Mouse (Mus musculus) liver, embryonic 15.5 days (tissue): ENCODE data around the gene Adamtsl1. TPM values are rescaled to one million over a fixed set of nuclear protein-coding genes. Genes with fewer than 3 reads are reported as not detected.

Experiments
- ATAC-seq: fragments of 200-750 bp; cut with Nextera tagmentation; 2 replicates; pipeline ENCODE4 v1.8.0; 2017; ENCODE audit warnings: moderate number of reproducible peaks, mild to moderate bottlenecking, moderate library complexity; ENCODE audit not compliant: insufficient read depth
- H3K27ac ChIP-seq: fragments of 300-500 bp; sonication (generic); replicated peaks from 2 replicates; pipeline ENCODE4 v1.5.1; 2015; ENCODE audit warnings: mild to moderate bottlenecking, inconsistent platforms
- H3K27me3 ChIP-seq: fragments of 300-500 bp; sonication (generic); 2 replicates; pipeline ENCODE4 v1.6.1; 2015; ENCODE audit warnings: mild to moderate bottlenecking, inconsistent platforms
- H3K36me3 ChIP-seq: fragments of 300-500 bp; sonication (generic); replicated peaks from 2 replicates; pipeline ENCODE4 v1.6.1; 2015; ENCODE audit warnings: moderate library complexity, mild to moderate bottlenecking, inconsistent platforms
- H3K4me1 ChIP-seq: fragments of 300-500 bp; sonication (generic); replicated peaks from 2 replicates; pipeline ENCODE4 v1.6.1; 2015; ENCODE audit warnings: inconsistent platforms
- H3K4me2 ChIP-seq: fragments of 300-500 bp; sonication (generic); 2 replicates; pipeline ENCODE4 v1.6.1; 2015; ENCODE audit warnings: moderate library complexity, mild to moderate bottlenecking, inconsistent platforms
- H3K4me3 ChIP-seq: fragments of 300-500 bp; sonication (generic); replicated peaks from 2 replicates; pipeline ENCODE4 v1.5.1; 2015; ENCODE audit warnings: mild to moderate bottlenecking, inconsistent platforms
- H3K9ac ChIP-seq: fragments of 300-500 bp; sonication (generic); 2 replicates; pipeline ENCODE4 v1.6.1; 2015; ENCODE audit warnings: moderate library complexity, mild to moderate bottlenecking, inconsistent platforms
- H3K9me3 ChIP-seq: fragments of 300-500 bp; sonication (generic); replicated peaks from 2 replicates; pipeline ENCODE4 v1.6.1; 2016; ENCODE audit warnings: inconsistent platforms
- WGBS: fragments of 180-500 bp; shearing (Covaris S2); methylation state at CpG from one replicate; pipeline ENCODE4 v1.1.7; 2015; ENCODE audit warnings: mixed read lengths; ENCODE audit not compliant: insufficient replicate concordance; 5-methylcytosine and 5-hydroxymethylcytosine counted together
- polyA plus RNA-seq: library from polyadenylated mRNA; unstranded; fragments of >200 nt; fragmentation: Nextera tagmentation; extraction: Ambion mirVana; gene quantifications from 2 replicates; pipeline ENCODE4 v1.2.1, GENCODE M21; 2015

The Adamtsl1 gene
- polyA plus RNA-seq, 1 experiment from 2014 or later = 0.47 TPM

DNA sequence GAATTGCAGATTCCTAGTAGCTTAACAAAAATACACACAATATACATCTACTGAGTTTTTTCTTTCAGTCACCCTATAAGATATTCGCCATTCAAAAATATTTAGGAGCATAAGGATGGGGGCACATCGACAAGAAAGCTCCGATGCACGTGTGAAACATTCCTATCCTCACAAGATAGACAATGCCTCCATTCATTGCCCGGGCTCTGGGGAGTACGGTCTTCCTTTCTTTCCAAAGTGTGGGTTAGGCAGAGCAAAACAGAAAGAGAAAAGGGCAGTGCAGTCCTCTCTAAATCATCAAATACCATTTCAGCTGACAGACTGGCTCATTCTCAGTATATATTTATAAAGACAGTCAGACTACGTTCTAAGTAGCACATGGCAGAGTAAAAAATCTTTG is 332.0 kb downstream of the Adamtsl1 start:
- no peaks in the 10 kb centered on the region for H3K27me3 ChIP-seq
- ATAC-seq = no peak
- no peaks in the 10 kb centered on the region for H3K36me3 ChIP-seq
- no peak overlapping the region for H3K27ac ChIP-seq
- no peak overlapping the region for H3K4me3 ChIP-seq
- no peaks in the 10 kb centered on the region for H3K4me1 ChIP-seq
- no peak overlapping the region for H3K9ac ChIP-seq
- no peaks in the 10 kb centered on the region for H3K9me3 ChIP-seq
- 60% methylated on average over 7 of the region's 7 CpGs for WGBS
- H3K4me2 ChIP-seq = no peak overlapping the region

DNA sequence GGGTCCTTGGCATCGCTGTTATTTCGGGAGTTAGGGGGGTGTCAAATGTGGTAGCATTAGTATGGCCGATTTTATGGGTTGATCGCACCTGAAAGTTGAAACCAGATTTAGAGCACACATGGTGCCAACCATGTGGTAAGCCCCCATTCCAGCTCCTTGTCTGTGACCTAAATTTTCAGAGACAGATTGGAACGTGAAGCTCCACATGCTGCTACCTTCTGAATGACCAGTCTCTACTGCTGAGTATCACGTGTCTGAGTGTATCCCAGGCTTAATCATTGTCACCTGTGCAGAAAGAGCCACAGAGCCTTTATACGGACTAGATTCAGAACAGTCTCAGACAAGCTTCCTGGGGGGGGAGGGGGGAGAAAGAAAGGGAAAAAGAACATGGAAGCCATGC is 339.4 kb downstream of the Adamtsl1 start:
- WGBS = 61% methylated on average over 7 of the region's 7 CpGs
- no peak overlapping the region for H3K4me3 ChIP-seq
- no peak overlapping the region for H3K27ac ChIP-seq
- H3K9me3 ChIP-seq = no peaks in the 10 kb centered on the region
- no peaks in the 10 kb centered on the region for H3K4me1 ChIP-seq
- H3K36me3 ChIP-seq = no peaks in the 10 kb centered on the region
- H3K27me3 ChIP-seq = no peaks in the 10 kb centered on the region
- H3K4me2 ChIP-seq = no peak overlapping the region
- ATAC-seq = no peak
- no peak overlapping the region for H3K9ac ChIP-seq

DNA sequence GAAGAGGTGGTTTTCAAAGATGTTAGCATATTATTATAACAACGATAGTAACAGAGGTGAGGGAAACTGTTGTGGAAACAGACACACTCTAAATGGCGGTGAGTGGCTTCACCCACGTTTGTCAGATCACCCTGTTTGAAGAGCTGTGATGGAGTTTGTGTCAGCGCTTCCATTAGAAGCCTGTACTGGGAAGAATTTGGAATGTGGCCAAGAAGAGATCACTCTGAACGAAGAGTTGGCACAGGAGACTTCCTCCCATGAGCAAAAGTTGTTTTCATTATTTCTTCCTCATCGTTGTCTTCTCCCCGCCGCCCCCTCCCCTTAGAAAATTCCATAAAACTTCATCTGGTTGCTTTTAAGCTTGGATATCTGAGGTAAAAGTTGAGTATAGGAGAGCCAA is 340.5 kb downstream of the Adamtsl1 start:
- no peak for ATAC-seq
- no peak overlapping the region for H3K4me3 ChIP-seq
- H3K9me3 ChIP-seq = no peaks in the 10 kb centered on the region
- no peak overlapping the region for H3K27ac ChIP-seq
- H3K9ac ChIP-seq = no peak overlapping the region
- H3K36me3 ChIP-seq = no peaks in the 10 kb centered on the region
- WGBS = 68% methylated on average over 8 of the region's 8 CpGs
- H3K27me3 ChIP-seq = no peaks in the 10 kb centered on the region
- no peaks in the 10 kb centered on the region for H3K4me1 ChIP-seq
- no peak overlapping the region for H3K4me2 ChIP-seq

DNA sequence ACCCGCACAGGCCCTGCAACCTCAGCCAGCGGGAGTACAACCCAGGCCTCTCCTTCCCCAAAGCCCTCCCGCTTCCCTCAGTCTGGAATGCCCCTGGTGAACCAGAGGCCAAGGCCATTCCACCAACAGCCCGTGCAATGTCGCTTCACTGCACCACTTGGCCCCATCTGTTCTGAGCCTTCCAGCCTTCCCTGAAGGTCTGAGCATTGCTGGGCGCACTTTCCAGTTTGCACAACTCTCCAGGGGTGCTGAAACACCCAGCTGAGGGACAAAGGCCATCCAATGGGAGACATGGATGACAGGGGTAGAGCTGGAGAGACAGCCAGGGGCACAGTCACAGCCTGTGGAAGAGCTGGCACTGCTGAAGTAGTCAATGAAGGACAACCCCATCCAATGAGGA is 365.4 kb downstream of the Adamtsl1 start:
- WGBS = 51% methylated on average over 6 of the region's 6 CpGs
- ATAC-seq = no peak

DNA sequence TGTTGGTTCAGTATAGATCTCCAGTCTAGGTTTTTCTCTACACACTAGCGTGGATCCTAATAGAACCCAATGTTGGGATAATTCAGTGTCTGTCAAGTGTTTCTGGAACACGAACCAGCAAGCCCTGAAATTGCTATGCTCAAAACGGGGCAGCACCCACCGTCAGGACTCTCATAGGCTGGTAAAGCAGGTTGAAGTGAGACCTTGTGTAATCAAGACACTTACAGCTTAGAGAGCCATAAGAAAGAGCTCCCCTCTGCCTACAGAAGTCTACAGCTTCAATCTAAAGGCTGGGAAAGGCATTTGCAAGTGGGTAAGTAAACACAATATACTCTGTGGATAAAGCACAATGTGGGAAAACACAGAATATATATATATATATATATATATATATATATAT is 367.3 kb downstream of the Adamtsl1 start:
- WGBS = 65% methylated on average over 4 of the region's 4 CpGs
- ATAC-seq = no peak

More for the DNA sequence above, 365.4 kb downstream of the Adamtsl1 start:
- Histone ChIP-seq H3K4me2 (no peak overlapping the region), H3K27me3 (no peaks in the 10 kb centered on the region), H3K4me1 (no peaks in the 10 kb centered on the region), H3K9ac (no peak overlapping the region), H3K4me3 (no peak overlapping the region), H3K36me3 (no peaks in the 10 kb centered on the region), H3K9me3 (no peaks in the 10 kb centered on the region), H3K27ac (no peak overlapping the region)

DNA sequence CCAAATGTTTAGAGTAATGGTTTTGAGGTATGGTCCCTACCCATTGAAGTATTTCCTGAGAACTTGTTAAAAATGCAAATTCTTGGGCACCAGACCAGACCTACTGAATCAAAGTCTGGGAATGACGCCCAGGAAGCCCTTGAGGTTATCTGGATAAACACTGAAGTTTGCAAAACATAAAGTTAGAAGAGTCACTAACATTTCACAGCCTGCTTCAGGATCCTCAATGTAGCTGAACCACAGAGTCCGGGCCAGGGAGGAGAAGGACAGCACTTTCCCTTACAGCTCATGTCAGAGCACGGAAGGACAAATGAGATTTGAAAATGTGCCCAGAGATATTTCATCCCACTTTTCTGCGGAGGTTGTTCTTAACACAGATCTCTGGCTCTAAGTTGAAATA is 370.1 kb downstream of the Adamtsl1 start:
- Histone ChIP-seq H3K27me3 (no peaks in the 10 kb centered on the region), H3K4me2 (no peak overlapping the region), H3K36me3 (no peaks in the 10 kb centered on the region), H3K4me3 (no peak overlapping the region), H3K9ac (no peak overlapping the region), H3K9me3 (no peaks in the 10 kb centered on the region), H3K27ac (no peak overlapping the region), H3K4me1 (no peaks in the 10 kb centered on the region)
- no peak for ATAC-seq
- 59% methylated on average over 4 of the region's 4 CpGs for WGBS

More for the DNA sequence above, 367.3 kb downstream of the Adamtsl1 start:
- no peak overlapping the region for H3K27ac ChIP-seq
- H3K27me3 ChIP-seq = no peaks in the 10 kb centered on the region
- H3K9ac ChIP-seq = no peak overlapping the region
- no peaks in the 10 kb centered on the region for H3K4me1 ChIP-seq
- no peak overlapping the region for H3K4me2 ChIP-seq
- no peaks in the 10 kb centered on the region for H3K36me3 ChIP-seq
- H3K9me3 ChIP-seq = no peaks in the 10 kb centered on the region
- no peak overlapping the region for H3K4me3 ChIP-seq

DNA sequence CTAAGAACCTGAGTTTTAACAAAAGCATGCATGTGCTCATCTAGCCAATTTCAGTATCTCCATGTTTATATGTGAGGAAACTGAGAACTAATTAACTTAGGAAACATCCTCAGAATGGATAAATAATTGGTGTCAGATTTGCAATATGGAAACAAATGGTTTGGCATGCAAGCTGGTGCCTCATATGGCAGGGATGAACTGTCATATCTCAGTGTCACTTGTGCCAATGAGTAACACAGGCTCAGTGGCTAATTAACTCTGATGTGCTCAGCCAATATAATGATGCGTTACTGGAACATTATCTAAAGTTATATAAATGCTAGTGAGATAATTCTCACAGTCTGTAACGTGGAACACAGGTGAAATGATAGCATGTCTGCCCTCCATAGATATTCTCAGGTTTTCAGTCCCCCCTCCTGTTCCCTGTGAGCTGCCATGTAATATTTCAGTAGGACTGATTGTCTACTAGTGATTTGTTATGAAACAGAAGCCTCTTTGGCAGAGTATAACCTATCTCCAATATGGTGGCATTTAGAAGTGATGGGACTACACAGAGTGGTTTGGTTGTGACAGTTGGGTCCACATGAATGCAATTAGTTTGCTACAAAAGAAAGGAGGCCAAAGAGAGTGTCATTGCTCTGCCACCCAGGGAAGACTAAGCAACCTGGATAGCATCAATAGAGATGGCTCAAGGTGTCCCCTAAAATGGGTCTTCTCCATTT is 376.1 kb downstream of the Adamtsl1 start:
- Histone ChIP-seq H3K9ac (no peak overlapping the region), H3K27me3 (no peaks in the 10 kb centered on the region), H3K4me2 (no peak overlapping the region), H3K9me3 (no peaks in the 10 kb centered on the region), H3K36me3 (no peaks in the 10 kb centered on the region), H3K4me3 (no peak overlapping the region), H3K4me1 (no peaks in the 10 kb centered on the region), H3K27ac (no peak overlapping the region)
- 48% methylated on average over 2 of the region's 2 CpGs for WGBS
- no peak for ATAC-seq

DNA sequence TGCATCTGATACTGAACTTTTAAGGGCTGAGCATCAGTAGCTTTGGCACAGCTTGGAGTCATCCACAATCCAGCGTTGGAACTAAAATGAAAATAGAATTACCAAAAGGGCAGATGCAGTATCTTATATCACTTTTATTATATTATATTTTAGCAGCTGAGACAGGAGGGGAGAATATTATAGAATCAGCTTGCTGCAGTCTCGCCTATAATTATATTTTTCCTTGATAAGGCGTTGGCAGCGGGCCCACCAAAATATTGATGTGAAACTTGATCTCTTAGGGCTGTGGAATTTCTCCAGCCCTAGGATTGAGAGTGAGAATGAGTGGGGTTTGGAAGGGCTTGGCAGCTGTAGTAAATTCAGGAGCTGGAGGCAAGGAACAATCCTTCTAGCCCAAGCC is 387.3 kb downstream of the Adamtsl1 start:
- H3K27me3 ChIP-seq = no peaks in the 10 kb centered on the region
- H3K4me2 ChIP-seq = no peak overlapping the region
- no peaks in the 10 kb centered on the region for H3K9me3 ChIP-seq
- no peak overlapping the region for H3K27ac ChIP-seq
- H3K9ac ChIP-seq = no peak overlapping the region
- H3K4me1 ChIP-seq = no peaks in the 10 kb centered on the region
- 59% methylated on average over 4 of the region's 4 CpGs for WGBS
- no peaks in the 10 kb centered on the region for H3K36me3 ChIP-seq
- ATAC-seq = no peak
- no peak overlapping the region for H3K4me3 ChIP-seq

DNA sequence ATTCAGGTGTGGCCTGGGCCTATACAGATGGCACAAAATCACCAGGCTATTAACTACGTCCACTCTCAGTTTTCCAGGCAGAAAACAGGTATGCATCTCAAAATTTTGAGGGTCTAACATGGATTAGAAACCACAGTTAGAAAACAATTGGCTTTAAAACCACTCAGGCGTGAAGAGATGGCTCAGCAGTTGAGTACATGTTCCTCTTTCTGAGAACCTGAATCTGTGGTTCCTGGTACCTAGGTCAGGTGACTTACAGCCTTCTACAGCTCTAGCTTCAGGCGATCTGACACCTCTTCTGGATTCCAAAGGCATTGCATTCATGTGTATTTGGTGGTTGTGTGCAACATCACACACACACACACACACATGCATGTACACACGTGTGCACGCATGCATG is 390.2 kb downstream of the Adamtsl1 start:
- Histone ChIP-seq H3K4me2 (no peak overlapping the region), H3K27me3 (no peaks in the 10 kb centered on the region), H3K36me3 (no peaks in the 10 kb centered on the region), H3K4me3 (no peak overlapping the region), H3K9ac (no peak overlapping the region), H3K27ac (no peak overlapping the region), H3K4me1 (no peaks in the 10 kb centered on the region), H3K9me3 (no peaks in the 10 kb centered on the region)
- no peak for ATAC-seq
- WGBS = 56% methylated on average over 5 of the region's 5 CpGs

DNA sequence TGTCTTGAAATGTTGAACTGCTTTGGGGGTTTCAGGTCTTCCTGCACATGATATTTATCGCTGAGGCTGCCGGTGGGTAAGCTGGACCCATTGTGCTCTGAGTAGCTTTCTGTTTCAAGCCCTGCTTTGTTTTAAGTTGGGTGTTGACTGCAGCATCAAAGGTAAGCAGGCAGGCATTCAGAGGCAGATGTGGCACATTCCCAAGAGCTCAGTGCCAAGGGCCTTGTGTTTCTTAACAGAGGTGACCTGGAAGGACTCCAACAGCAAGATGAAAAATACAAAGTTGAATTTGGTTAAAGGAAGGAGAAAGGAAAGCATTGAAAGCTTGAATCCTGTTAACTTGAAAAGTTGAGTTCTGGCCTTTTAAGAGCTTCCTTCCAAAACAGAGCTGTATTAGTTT is 402.1 kb downstream of the Adamtsl1 start:
- Histone ChIP-seq H3K4me1 (no peaks in the 10 kb centered on the region), H3K9ac (no peak overlapping the region), H3K4me2 (no peak overlapping the region), H3K4me3 (no peak overlapping the region), H3K27ac (no peak overlapping the region), H3K36me3 (no peaks in the 10 kb centered on the region), H3K9me3 (no peaks in the 10 kb centered on the region), H3K27me3 (no peaks in the 10 kb centered on the region)
- no peak for ATAC-seq
- WGBS = 59% methylated on average over 2 of the region's 2 CpGs

DNA sequence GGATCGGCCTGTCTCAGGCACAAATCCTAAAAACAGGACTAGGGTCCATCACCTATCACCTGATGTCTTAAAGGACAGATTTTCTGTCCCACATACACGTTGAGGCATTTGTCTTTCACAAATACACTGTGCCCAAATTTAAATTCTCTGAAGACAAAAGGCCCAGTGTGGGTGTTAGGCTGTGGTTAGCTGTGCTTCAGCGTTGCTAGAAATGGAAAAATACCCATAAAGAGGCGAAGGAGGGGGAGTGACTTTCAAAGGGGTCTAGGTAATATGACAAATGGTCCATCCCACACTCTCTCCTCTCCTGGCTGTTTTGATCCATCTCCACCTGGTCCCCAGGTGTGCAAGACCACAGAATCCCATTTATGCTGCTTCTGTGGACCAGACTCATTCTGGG is 404.4 kb downstream of the Adamtsl1 start:
- Histone ChIP-seq H3K4me2 (no peak overlapping the region), H3K9ac (no peak overlapping the region), H3K36me3 (no peaks in the 10 kb centered on the region), H3K4me1 (no peaks in the 10 kb centered on the region), H3K4me3 (no peak overlapping the region), H3K27me3 (no peaks in the 10 kb centered on the region), H3K27ac (no peak overlapping the region), H3K9me3 (no peaks in the 10 kb centered on the region)
- no peak for ATAC-seq
- WGBS = 53% methylated on average over 4 of the region's 4 CpGs

DNA sequence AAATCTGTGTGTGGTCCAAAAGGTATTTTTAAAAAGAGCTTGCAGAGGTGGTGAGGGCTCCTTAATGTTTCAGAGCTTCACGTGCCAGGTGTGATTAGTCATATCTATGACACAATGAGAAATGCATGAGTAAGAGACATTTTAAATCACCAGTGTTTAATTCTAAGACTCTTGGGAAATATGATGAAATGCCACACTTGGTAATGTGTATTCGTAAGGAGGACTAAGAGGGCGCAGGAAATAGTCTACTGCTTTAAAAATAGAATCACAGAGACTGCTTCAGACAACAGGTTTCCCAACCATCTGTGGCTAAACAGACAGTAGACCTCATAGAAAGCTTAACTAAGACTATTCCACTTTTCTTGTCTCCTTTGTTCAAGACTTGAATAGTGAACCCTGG is 406.5 kb downstream of the Adamtsl1 start:
- Histone ChIP-seq H3K4me3 (no peak overlapping the region), H3K4me2 (no peak overlapping the region), H3K27ac (no peak overlapping the region), H3K9ac (no peak overlapping the region), H3K36me3 (no peaks in the 10 kb centered on the region), H3K9me3 (no peaks in the 10 kb centered on the region), H3K4me1 (no peaks in the 10 kb centered on the region), H3K27me3 (no peaks in the 10 kb centered on the region)
- 45% methylated on average over 3 of the region's 3 CpGs for WGBS
- ATAC-seq = no peak
